Mouse (Mus musculus) retina, embryonic 14.5 days (tissue): ENCODE data around the gene Syngr3.

Experiments used
- DNase-seq: peaks from one replicate; pipeline ENCODE4 v3.0.0-alpha.2; 2015; ENCODE audit warnings: low spot score

Gene Syngr3

GRCm38 (mm10) chr17:24644875-24645721, 44.7 kb downstream of the Syngr3 start:
- DNase-seq = no peak

DNA sequence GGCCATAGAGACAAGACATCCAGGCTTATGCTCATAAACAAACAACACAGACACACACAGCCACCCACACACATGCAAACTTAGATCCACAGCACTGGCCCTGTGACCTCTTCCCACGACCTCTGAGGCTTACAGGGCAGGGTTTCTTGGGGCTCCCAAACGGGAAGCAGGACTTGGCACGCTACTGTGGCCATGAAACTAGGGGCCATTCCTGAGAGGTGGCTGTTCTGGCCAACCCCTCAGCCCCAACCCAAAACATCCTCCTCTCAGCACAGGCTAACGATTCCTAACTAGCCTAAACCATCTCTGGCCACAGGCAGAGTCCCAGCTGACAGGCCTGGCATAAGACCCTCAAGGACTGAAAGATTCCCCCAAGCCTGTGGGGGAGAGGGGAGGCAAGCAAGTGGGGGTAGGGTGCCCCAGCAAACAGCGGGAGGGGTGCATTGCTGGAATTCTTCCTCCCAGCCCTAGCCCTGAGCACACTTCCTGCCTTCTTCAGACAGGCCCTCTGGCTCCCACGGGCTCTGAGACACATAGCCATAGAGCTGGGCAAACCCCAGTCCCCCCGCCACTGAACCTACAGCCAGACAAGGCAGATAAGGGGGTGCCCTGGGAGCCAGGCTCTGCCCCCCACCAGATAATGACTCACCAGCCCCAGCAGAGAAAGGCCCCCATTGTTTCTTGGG, 45.6 kb downstream of the Syngr3 start:
- no peak for DNase-seq

DNA sequence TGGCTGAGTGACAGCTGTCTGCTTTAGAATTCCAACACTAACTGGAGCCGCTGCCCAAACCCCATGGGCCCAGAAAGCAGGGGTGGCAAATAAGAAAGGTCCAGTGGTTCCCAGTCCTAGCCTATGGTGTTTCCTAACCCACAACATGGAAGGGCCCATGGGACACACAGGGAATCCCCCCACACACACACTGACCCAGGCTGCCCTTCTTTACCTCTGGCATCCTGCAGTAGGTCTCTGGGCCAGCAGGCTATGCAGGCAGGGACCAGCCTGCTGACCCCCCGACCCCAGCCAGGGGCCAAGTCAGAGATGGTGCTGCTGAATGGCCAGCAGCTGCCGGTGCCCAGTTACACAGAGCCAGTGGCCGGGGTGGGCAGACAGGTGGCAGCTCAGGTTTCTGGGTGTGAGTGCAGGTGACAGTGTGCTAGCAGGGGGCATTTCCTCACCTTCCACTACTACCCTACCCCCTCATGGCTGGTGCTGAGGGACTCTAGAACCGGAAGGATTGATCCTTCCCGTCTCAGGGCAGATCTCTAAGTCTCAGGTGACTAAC, 46.9 kb downstream of the Syngr3 start:
- DNase-seq = no peak

DNA sequence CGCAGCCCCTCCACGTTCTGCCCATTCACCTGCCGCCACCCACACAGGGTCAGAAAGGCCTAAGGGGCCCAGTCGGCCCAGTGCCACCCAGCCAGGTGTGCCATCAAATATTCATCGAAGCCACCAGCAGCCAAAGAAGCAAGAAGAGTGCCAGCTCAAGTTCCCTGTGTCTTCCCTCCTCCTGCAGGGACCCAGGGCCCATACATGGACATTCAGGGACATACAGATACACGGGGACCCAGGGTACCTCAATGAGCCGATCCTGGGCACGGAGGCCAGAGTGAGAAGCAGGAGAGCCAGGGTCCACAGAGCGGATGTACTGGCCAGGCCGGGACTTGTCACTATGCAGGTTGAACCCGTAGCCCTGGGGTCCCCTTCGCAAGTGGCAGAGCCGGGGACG, 47.8 kb downstream of the Syngr3 start:
- DNase-seq = no peak

- DNase-seq = no peak
Observed at GRCm38 (mm10) chr17:24640581-24640980, 49.2 kb downstream of the Syngr3 start.

DNA sequence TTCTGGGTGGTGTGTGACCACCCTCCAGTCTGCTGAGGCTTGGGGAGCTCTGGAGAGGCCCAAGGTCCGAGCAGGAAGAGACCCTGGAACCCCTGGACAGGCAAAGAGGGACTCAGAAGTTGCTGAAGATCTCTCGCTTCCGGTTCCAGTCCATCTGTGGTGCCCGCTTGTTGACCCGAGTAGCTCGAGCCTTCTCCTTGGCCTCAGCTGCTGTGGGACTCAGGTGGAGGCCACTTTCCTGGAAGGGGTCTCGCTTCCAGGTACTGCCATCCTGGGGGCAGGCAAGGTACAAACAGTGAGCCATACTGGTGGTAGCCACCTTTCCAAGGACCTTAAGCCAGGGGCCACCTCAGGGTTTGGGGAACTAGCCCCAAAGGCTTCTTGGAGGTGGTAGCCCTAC, 49.6 kb downstream of the Syngr3 start:
- no peak for DNase-seq

- DNase-seq = no peak
Observed at GRCm38 (mm10) chr17:24639571-24639988, 50.2 kb downstream of the Syngr3 start.

- no peak for DNase-seq
Observed at GRCm38 (mm10) chr17:24638840-24639239, 50.9 kb downstream of the Syngr3 start.

DNA sequence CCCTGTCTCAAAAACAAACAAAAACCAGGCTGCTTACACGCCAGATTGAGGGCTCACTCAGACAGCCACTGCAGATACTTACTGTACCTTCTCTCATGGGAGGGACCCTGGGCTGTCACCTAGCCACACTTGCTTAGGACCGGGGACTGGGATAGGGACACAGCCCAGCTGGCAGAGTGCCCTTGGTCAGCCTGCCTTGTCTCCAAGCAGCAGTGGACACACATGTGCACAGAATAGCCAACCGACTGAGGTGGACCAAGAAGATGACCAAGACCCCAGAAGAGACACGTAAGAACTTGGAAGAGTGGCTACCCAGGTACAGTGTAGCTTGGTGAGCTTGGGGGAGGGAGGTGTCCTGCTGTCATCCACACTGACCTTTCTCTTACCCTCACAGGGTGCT, 51.5 kb downstream of the Syngr3 start:
- no peak for DNase-seq

DNA sequence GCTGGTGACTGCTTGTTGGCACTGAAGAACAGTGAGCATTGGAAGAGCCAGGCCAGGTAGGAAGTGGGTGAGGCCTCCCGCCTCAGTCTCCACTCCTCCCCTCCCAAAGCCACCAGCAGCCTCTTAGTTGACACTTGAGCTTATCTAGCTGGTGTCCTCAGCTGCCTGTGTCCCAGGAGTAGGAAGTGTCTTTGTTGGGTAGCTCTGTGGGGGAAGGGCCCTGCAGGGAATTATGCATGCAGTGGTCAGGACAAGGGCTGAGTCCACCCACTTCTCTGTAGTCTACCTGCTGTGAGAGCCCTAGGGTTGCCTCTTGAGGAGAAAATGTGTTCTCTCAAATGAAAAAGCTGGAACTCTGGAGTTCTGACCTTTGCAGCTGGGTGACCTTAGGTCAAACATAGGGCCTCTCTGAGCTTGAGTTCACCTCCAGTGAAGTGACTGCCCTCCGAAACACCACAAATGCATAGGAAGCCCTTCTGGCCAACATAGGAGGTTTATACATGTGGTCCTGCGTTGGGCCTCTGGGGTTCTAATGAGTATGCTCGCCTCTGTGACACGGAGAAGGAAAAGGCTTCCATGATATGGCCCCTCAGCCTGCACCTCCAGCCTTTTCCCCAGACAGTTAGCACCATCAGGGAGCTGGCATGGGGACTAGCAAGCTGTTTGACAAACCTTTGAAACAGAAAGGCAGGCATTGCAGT, 52.8 kb downstream of the Syngr3 start:
- no peak for DNase-seq

- DNase-seq = no peak
Observed at GRCm38 (mm10) chr17:24635694-24636093, 54.1 kb downstream of the Syngr3 start.
